Mouse (Mus musculus): ENCODE measurements around the gene Copz1. TPM values are rescaled to one million over a fixed set of nuclear protein-coding genes. Genes with fewer than 3 reads are reported as not detected.
"Not testable (repeated sequence)": the region's sequence is repeated elsewhere in the genome, so short reads cannot be mapped to it uniquely, and the experiment has no call there.

Copz1 gene
- 100 to 1,000 TPM; 105 to 107 TPM for total RNA-seq (2021)

DNA sequence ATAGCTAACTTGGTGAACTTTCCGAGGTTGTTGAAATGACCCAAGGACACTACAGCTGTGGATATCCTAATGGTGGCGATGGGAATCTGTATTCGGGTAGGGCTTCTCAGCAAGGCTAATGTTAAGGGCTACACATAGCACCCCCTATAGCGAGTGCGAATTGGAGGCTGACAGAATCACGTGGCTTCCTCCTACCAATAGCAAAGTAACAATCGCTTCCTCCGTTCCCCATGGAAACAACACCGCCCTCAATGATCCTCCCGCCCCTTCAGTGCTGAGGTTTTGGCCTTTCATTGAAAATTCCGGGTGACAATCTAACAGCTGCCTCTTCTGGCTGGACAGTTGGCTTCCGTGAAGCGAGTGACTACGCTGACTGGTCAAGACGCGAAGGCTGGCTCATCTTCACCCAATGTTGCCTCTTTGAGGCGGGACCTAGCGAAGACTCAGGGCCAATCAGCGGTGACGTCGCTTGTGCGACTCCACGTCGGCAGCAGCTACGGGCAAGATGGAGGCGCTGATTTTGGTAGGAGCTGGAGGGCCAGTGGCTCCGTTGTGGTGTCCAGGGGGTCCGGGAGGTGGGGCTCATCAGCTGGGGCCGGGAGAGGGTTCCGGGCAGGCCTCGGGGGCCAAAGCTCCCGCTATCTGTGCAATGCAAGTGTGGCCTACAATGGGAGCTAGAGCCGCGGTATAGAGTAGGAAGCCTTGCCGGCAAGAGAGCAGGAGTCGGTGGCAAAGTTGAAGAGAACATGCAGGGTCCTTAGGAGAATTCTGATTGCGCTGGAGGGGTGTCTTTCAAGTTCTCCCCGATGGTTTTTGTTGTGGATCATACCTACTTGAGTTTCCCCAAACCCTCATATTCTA lies at the start of gene Copz1:
TSS of gene Copz1 (plus strand) at position 296 of the 861 bp plus-strand sequence.
- intact Hi-C loops (cut with DNase I) = no loop called here
- DNase-seq = peak; percentile 94

GRCm38 (mm10) chr15:103224161-103224560 lies 48.4 kb upstream of the Copz1 start:
- intact Hi-C loops (cut with DNase I) = no loop called here

DNA sequence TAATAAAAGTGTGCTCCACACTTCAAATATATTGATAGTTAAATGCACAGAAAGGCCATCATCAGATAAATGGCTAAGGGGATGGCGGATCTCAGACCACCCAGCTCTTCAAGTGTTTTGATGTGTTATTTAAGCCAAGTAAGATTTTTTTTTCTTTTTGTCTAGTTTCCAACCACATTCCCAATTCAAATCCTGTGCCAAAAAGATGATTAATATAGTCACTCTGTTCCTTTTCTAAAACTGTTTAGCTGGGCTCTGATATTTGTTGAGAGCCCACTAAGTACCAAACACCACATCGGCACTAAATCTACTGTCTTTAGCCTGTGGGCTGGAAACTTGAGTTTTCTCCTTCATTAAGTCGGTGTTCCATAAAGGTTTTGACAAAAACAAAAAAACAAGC lies 45.5 kb upstream of the Copz1 start:
- DNase-seq = no peak
- intact Hi-C loops (cut with DNase I) = no loop called here

More at GRCm38 (mm10) chr15:103224161-103224560, 48.4 kb upstream of the Copz1 start:
- DNase-seq = no peak

DNA sequence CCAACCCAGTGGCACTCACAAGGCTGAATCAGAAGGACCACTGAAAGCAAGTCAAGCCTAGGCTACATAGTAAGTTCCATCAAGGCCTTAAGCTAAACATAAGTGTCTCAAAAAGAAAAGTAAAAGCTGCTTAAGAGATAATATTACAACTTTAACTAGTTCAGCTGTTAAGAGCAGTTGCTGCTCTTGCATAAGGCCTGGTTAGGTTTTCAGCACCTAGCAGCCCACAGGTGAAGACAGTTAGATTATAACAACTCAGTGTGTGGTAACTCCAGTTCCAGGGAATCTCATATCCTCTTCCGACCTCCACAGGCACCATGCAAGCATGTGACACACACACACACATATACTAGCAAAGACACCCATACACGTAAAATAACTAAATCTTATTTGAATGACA lies 44.9 kb upstream of the Copz1 start:
- no peak for DNase-seq
- intact Hi-C loops (cut with DNase I) = no loop called here

DNA sequence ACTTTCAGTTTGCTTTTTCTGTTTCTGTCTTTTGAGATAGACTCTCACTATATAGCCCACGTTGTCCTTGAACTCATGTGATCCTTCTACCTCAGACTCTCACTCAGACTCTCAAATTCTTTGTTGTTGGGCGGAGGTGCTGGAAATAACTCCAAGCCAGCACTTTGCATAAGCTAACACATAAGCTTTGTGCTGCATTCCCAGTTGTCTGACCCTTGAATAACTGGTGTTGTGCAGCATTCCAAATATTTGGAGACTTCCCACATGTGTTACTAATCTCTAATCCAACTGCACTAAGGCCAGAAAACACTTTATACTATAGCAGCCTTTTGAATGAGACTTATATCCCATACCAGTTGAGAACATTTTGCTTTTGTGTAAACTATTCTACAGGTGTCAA lies 43.6 kb upstream of the Copz1 start:
- intact Hi-C loops (cut with DNase I) = no loop called here
- no peak for DNase-seq

- no peak for DNase-seq
- intact Hi-C loops (cut with DNase I) = no loop called here
Observed at GRCm38 (mm10) chr15:103233119-103233518, 39.4 kb upstream of the Copz1 start.

- DNase-seq = no peak
- intact Hi-C loops (cut with DNase I) = no loop called here
Observed at GRCm38 (mm10) chr15:103237295-103237694, 35.2 kb upstream of the Copz1 start.

GRCm38 (mm10) chr15:103239130-103239684 lies 33.3 kb upstream of the Copz1 start:
- peak; percentile 97 for DNase-seq
- intact Hi-C loops (cut with DNase I) = no loop called here

DNA sequence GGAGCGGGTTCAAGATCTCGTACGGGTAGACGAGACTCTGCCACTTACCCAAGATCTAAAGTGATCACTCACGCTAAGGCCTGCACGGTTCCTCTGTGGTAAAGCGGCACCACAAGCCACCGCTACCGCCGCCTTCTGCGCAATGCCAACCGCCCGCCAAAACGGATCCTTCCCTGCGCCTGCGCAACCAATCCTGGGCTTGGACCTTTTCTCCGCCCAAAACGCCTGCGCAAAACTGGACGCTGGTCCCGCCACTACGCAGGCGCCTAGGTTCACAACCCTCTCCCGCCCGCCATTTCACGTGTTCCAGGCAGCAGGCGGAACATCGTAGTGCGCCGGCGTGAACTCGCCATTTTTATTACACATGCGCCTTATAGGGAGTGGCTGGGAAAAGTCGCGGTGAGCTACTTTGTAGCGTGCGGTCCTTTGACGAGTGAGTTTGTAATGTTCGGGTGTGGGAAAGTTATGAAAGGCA lies 32.8 kb upstream of the Copz1 start, which contains the start of gene Cbx5:
TSS of gene Cbx5 (minus strand) at position 132 of the 475 bp plus-strand sequence.
- DNase-seq = peak; percentile 99
- intact Hi-C loops (cut with DNase I) = loop anchor here (2.0 to 5.0 kb wide), 2 partner anchors 32 to 67 kb away; no protein-coding TSS in a partner anchor

DNA sequence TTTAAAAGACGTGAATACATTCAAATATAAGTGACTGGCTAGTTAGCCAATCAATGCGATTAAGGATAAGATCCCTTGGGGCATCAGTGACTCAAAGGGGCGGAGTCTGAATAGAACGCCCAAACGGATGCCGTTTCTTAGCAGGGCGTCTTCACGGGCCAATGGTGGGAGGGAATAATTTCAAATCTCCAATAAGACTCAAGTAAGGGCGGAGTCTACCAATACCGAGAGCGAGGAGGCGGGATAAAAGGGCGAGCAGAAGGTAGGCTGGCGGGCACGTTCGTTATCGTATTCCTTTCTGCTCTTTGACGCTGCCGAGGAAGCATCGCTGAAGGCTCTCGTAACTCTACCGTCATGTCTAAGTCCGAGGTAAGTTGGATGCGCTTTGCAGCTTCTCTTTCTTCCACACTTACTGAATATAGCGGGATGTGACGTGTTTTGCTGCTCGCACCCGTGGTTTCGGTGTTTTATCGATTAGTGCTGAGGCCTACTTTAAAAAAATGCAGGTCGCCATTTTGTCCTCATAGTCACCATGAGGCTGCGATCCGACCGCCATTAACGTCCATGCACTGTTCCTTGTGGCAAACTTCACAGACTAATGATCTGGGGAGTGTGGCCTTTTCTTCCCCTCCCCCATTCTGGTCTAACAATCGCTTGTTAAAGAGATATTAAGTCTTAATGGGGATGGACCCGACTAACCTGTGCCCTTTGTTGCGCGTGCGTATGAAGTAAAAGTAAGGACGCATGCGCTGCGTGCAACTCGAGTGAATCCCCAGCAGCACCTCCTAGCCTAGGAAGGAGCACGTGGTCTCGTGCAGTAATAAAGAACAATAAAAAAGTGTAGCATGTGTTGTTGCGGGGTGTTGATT lies 32.1 kb upstream of the Copz1 start, which contains the start of gene Hnrnpa1:
TSS of gene Hnrnpa1 (plus strand) at position 273 of the 869 bp plus-strand sequence.
- intact Hi-C loops (cut with DNase I) = loop anchor here (2.0 to 5.0 kb wide), 2 partner anchors 33 to 66 kb away; no protein-coding TSS in a partner anchor
- DNase-seq = peak; percentile 95

GRCm38 (mm10) chr15:103241071-103242018 lies 31.2 kb upstream of the Copz1 start:
- intact Hi-C loops (cut with DNase I) = loop anchor here (2.0 to 5.0 kb wide), 2 partner anchors 34 to 65 kb away; no protein-coding TSS in a partner anchor
- not testable (repeated sequence) for DNase-seq

DNA sequence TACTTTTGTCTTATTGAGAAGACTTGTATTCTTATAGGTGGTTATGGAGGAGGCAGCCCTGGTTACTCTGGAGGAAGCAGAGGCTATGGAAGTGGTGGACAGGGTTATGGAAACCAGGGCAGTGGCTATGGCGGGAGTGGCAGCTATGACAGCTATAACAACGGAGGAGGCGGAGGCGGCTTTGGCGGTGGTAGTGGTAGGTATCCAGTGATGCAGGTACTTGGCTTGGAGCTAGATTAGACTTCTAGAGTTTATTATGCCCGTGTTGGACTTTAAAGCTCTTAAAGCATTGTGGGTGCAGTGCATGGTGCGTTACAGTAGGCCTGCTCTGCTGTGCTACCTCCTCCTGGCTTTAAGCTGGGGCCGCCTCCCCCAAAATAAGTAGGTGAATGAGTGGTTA lies 29.6 kb upstream of the Copz1 start:
- intact Hi-C loops (cut with DNase I) = loop anchor here (5.0 kb wide), 1 partner anchor 36 kb away; no protein-coding TSS in a partner anchor
- DNase-seq = no peak

DNA sequence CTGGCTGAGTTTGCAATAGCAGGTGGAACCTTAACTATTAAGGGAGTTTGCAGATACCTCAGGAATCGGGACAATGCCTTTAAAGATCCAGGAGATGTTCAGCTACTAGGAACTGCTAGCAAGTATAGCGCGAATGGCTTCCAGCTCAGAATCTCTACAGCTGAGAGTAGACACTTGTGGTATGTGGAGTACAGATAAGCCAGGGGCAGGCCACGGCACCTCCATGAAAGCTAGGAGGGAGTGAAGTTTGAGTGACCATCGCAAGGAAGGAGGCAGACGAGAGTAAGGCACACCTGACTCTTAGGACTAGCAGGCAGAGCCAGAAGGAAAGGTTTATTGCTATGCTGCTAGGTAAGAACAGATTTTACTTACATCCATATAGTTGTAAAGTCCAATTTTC lies 26.9 kb upstream of the Copz1 start:
- DNase-seq = no peak
- intact Hi-C loops (cut with DNase I) = no loop called here

DNA sequence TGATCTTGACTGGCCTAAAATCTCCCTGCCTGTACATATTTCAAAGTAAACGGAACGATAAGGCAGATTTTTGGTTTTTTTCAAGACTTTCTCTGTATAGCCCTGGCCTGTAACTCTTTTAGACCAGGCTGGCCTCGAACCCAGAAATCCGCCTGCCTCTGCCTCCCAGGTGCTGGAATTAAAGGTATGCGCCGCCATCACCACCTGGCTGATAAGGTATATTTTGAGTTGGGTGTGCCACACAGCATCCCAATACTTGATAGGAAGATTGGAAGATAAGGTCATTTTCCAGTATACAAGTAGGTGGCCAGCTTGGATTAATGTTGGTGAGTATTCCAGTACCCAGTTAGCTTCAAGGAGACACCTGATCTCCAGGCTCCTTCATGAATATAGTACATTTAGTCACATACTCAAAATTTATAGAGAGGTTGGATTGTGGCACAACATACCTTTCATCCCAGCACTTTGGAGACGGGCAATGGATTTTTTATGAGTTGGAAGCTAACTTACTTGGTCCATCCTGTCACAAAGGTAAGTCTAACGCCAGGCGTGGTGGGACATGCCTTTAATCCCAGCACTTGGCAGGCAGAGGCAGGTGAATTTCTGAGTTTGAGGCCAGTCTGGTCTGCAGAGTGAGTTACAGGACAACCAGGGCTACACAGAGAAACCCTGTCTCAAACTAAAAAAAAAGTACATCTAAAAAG lies 25.3 kb upstream of the Copz1 start:
- intact Hi-C loops (cut with DNase I) = no loop called here
- no peak for DNase-seq

DNA sequence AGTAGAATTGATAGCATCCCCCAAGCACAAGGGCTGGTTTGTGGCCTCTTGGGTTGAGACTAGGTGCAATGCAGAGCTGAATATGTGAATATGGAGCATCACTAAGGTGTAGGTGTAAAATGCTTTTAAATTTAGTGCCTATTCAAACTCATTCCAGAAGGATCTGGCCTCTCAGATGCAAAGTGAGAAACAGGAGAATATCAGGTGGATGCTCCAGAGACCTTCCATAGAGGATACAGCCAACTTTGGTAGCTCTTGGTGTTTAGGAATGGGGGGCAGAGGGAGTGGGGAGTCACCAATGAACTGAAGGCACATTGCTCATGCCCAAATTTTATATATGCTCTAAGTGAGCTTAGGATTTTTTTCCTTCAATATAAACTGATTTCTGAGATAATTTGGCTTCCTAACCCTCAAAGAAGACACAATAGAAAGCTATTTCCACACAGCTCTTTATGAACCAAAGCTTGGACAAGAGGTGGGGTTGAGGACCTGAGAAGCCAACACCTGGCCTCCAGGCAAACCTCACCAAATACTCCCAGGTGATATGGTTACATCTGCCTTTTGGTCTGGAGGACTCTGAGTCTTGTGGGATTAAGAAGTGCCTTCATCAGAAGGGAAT lies 24.6 kb upstream of the Copz1 start:
- DNase-seq = no peak
- intact Hi-C loops (cut with DNase I) = no loop called here

- DNase-seq = peak; percentile 37
- intact Hi-C loops (cut with DNase I) = no loop called here
Observed at GRCm38 (mm10) chr15:103248401-103249313, 23.9 kb upstream of the Copz1 start.

DNA sequence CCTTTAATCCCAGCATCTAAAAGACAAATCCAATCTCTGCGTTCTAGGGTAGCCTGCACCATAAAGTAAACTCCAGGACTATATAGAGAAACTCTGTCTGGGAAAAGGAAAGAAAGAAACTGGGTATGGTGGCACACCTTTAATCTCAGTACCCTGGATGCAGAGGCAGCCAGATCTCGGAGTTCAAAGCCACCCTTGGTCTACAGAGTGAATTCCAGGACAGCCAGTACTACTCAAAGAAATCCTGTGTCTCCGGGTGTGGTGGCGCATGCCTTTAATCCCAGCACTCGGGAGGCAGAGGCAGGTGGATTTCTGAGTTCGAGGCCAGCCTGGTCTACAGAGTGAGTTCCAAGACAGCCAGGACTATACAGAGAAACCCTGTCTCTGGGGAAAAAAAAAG lies 23.0 kb upstream of the Copz1 start:
- intact Hi-C loops (cut with DNase I) = not testable (repeated sequence)

More for the DNA sequence above, 23.0 kb upstream of the Copz1 start:
- not testable (repeated sequence) for DNase-seq

Measured in left cerebral cortex, postnatal 4 days (tissue).